Mouse (Mus musculus) retina, embryonic 14.5 days (tissue): Measurements from ENCODE around the gene Gm26602.

Experiments
- DNase-seq: peaks from one replicate; pipeline ENCODE4 v3.0.0-alpha.2; 2015; ENCODE audit warnings: low spot score

Gene Gm26602

GRCm38 (mm10) chr10:79910556-79910955, at the start of gene Gm26602:
Gm26602 (plus strand) TSS chr10:79910856.
- DNase-seq, result no peak

- DNase-seq, result no peak
These were observed 49.2 kb upstream of the Gm26602 start for GRCm38 (mm10) chr10:79861230-79862048.

- no peak for DNase-seq
These were observed 48.4 kb upstream of the Gm26602 start for GRCm38 (mm10) chr10:79862049-79862788.

GRCm38 (mm10) chr10:79862925-79863324, 47.7 kb upstream of the Gm26602 start:
- no peak for DNase-seq

- DNase-seq, result no peak
These were observed 46.1 kb upstream of the Gm26602 start for GRCm38 (mm10) chr10:79864351-79865188.

- DNase-seq, result no peak
These were observed 45.5 kb upstream of the Gm26602 start for GRCm38 (mm10) chr10:79865189-79865601.

GRCm38 (mm10) chr10:79865801-79866295, 44.8 kb upstream of the Gm26602 start:
- no peak for DNase-seq

GRCm38 (mm10) chr10:79866601-79867000, 44.1 kb upstream of the Gm26602 start:
- no peak for DNase-seq

- DNase-seq, result no peak
These were observed 38.8 kb upstream of the Gm26602 start for GRCm38 (mm10) chr10:79871845-79872244.

GRCm38 (mm10) chr10:79872862-79873261, 37.8 kb upstream of the Gm26602 start:
- no peak for DNase-seq

- no peak for DNase-seq
These were observed 37.3 kb upstream of the Gm26602 start for GRCm38 (mm10) chr10:79873313-79873712.

GRCm38 (mm10) chr10:79873715-79874289, 36.9 kb upstream of the Gm26602 start:
- DNase-seq, result no peak

- DNase-seq, result peak; percentile 85
These were observed 36.3 kb upstream of the Gm26602 start, which contains the start of the genes Prtn3 and Plppr3 for GRCm38 (mm10) chr10:79874290-79874862. Prtn3 (plus strand) TSS chr10:79874476. Plppr3 (minus strand) TSS chr10:79874634.

GRCm38 (mm10) chr10:79877174-79877573, 33.5 kb upstream of the Gm26602 start:
- no peak for DNase-seq

- no peak for DNase-seq
These were observed 32.9 kb upstream of the Gm26602 start for GRCm38 (mm10) chr10:79877757-79878156.

- no peak for DNase-seq
These were observed 31.1 kb upstream of the Gm26602 start for GRCm38 (mm10) chr10:79879527-79879926.

GRCm38 (mm10) chr10:79880721-79881120, 29.9 kb upstream of the Gm26602 start:
- no peak for DNase-seq

GRCm38 (mm10) chr10:79881981-79882380, 28.7 kb upstream of the Gm26602 start:
- DNase-seq, result no peak

- peak; percentile 90 for DNase-seq
These were observed 27.2 kb upstream of the Gm26602 start for GRCm38 (mm10) chr10:79883297-79884084.

- DNase-seq, result no peak
These were observed 26.2 kb upstream of the Gm26602 start for GRCm38 (mm10) chr10:79884446-79884845.
